Mouse (Mus musculus): ENCODE measurements around the gene Pdcd1.

DNA sequence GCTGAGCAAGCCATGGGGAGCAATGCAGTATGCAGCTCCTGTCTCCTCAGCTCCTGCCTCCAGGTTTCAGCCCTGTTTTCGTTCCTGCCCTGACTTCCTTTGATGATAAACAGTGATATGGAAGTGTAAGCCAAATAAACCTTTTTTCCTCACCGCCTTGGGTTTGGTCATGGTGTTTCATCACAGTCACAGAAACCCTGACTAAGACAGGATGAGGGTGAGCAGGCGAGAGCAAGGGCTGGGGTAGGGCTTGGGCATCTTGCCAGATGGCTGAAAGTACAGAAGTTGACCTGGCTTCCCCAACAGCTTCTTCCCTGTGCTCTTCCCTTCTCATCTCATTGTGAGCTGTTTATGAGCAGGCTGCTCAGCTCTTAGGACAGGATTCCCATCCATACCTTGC is 3.6 kb upstream of the Pdcd1 start:
- no peak for TF ChIP-seq CTCF (IDR thresholded peaks at IDR 0.05; ENCODE audit: extremely low read depth, insufficient read depth, low read length)
- TF ChIP-seq POLR2A (IDR thresholded peaks at IDR 0.05; ENCODE audit: extremely low read depth, insufficient read depth, low read length), result no peak
